Mouse (Mus musculus) MEL-GATA-1-ER (cell line): ENCODE results near the gene Lix1.

Experiments
- DNase-seq: peaks from one replicate; pipeline ENCODE4 v3.0.0-alpha.2; 2012; ENCODE audit warnings: low read depth; ENCODE audit errors: extremely low read depth

Gene Lix1

DNA sequence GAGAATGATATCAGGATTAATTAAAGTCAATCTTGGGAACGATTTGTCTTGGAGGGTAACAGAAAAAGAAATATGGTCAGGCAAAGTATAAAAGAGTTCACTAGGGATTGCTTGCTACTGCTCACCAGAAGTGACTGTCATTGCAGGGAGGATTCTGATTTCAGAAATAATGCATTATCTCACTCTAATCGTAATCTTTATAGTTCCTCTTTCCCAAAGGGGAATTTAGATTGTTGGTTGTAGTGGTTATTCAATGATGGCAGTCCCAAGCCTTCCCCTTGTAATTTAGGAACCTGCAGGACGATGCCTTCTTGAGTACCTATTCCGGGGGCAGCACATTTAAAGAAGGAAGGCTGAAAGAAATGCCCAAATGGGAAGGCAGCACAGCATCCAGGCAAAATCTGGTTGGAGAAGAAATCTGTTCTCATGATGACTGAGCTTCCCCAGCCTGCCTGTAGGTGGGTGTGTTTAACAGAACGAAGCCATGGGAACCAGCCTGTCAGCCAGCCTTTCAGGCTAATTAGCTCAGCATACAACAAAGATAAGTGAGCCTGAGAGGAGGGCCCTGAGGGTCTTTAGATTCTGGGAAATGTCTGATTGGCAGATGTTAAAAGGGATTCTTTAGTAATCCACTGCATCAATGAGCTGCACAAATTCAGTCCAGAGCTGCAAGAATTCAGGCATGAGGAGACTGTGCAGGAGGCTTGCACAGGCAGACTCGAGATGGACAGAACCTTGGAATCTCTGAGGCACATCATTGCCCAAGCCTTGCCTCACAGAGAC lies at the start of gene Lix1:
Gene Lix1 (plus strand): TSS at position 451 of the 783 bp plus-strand sequence.
- no peak for DNase-seq

DNA sequence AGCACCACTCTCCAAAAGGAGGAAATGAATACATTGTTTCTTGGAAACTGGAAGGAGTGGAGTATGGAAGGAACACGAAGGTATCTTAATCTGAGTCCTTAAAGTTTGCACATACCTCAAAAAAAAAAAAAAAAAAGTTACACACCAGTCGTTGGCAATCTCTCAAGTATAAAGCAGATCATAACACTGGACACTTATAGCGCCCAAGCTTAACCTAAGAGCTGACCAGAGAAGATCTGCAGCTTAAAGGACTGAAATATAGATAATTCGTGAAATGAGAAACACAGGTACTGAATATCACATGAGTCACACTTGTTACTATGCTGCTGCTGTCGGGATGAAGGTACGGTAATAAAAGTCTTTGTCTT lies 28.9 kb upstream of the Lix1 start:
- no peak for DNase-seq

DNA sequence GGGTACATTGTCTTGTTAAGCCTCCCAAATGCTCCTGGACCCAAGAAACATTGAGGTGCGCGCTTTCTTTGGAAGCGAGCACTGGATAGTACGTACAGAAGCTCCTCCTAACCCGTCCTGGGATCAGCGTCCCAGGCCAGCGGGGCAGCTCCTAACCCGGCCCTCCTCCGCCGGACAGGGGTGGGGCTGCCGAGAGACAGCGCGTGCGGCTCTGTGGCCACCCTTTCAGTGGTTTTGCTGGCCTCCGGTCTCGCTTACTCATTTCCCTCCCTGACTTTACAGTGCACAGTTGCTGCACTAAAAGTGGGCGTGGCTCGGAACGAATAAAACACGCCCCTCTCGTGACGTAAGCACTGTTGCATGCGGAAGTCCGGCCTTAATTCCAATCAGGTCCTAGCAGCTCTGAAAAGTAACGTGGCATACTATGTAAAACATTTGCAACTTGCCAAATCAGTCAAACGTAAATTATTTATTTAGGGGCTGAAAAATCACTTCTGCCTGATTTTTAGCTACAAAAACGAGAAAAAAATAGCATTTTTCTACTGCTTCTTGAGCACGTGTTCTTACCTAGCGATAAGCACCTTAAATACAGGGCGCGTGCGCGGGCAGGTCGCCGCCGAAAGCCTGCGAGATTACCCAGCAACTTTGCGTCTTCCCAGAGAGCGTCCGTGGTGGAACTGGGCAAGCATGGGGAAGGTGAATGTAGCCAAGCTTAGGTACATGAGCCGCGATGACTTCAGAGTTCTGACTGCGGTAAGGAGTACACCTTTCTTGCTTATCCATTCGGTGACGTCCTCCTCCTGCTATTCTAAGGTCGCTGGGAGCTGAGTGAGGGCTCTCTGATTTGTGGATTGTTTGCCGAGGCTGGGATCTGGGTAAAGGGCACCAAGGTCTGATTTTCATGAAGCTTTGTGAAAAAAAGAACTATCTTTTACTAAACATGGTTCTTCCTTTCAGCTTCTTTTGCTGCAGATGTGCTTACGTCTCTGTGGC lies 28.3 kb upstream of the Lix1 start, which contains the start of gene Riok2:
Gene Riok2 (plus strand): TSS at position 392 of the 993 bp plus-strand sequence.
- DNase-seq: peak; percentile 96

DNA sequence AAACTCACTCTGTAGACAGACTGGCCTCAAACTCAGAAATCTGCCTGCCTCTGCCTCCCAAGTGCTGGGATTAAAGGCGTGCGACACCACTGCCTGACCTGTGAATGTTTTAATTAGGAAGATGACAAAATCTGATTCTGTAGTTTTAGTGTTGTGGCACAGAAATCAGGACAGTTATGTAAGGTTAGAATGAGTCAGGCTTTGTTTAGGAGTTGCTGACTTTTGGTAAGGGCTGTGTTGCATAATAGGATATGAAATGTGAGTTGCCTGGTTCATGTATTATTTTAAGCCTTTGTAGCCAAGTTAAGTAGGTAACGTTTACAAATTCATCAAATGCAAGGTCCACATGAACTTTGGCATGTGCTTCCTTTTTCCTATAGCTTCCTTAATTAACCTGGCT lies 26.9 kb upstream of the Lix1 start:
- DNase-seq: no peak

DNA sequence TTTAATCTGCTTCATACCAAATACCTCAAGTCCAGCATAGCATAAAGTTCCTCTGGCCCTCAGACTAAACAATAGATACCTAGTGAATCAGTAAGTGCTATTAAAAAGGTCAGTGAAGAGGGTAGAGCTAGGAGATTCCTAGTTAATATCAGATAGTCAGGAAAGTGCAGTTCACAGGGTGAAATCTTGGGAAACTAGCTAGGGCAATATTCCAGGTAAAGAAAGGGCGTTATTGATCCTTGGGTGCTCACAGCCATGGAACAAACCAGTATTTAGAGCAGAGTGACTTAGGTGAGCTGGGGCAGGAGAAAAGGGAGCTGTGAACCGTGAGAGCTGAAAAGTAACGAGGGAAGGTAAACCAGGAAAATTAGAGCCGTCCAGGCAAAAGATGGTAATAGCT lies 18.8 kb upstream of the Lix1 start:
- DNase-seq: no peak

DNA sequence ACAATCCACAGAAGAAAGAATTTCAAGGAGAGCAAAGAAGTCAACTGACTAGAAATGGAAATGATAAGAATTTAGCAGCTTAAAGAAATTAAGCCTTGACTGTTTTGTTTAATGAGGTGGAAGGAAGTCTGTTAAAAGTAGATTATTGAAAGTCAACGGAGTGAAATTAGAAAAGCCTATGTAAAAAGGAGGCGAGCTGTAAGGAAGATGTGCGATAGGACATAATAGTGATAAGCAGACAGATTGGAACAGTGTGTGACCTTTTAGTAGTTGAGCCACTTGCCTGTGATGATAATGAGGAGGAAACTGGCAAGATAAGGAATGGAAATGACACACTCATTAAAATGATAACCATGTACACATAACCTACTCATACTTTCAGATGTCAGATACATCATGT lies 18.0 kb upstream of the Lix1 start:
- DNase-seq: no peak

DNA sequence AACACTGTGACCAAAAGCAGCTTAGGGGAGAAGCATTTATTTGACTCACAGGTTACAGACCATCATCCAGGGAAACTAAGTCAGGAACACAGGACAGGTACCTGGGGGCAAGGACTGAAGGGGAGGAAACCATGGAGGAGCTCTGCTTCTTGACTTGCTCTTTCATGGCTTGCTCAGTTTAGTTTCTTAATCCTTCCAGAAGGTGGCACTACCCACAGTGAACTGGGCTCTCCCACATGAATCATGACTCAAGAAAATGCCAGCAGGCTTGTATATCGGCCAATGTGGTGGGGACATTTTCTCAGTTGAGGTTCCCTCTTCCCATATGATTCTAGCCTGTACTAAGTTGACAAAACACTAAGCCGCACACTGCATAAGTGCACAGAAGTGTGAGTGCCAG lies 16.4 kb upstream of the Lix1 start:
- DNase-seq: no peak

DNA sequence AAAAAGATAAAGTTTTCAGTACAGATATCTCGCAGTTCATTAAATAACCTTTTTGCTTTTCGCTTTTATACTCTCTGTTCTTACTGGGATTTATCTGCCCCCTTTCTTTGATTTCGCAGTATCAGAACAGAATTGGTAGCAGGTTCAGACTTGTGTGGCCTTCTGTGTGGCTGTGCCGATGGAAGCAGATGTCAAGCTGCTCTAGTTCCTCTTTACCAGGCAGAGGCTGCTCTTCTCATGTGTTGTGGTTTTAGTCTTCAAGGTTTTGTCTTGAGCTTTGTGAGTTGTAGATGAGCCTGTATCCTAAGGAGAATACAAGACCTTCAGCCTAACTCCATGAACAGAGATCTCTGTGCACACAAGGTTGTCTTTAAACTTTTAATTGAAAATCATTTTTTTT lies 10.6 kb upstream of the Lix1 start:
- DNase-seq: peak; percentile 84

DNA sequence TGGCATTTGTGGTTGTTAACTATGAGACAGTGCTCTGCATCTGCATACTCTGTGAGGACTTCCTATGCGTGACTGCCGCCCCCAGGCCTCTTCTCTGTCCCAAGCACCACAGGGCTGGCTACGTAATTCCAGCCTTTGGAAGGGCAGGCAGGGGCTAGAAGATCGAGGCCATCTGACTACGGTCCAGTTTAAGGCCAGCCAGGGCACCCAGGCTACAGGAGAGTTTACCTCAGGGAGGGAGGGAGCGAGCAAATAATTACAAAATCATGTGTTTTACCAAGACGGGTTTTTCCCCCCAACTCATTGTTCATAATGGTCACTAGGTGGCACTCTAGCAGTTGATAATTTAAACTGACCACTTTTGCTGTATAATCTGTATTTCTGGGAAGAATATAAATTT lies 9.6 kb upstream of the Lix1 start:
- DNase-seq: no peak

DNA sequence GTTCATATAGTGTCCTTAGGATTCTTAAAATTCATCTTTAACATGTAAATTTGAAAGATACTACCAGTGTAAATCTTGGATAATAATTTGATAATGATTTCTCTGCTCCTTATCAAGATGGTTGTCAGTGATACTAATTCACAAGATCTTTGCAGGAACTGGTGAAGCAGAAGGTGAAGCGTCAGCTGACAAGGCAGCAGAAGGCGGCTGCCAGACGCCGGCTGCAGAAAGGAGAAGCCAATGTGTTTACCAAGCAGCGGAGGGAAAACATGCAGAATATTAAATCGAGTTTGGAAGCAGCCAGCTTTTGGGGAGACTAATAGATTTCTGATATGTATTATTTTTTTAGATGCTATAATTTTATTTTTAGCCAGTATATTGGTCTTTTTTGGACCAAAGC lies 9.2 kb upstream of the Lix1 start:
- no peak for DNase-seq

DNA sequence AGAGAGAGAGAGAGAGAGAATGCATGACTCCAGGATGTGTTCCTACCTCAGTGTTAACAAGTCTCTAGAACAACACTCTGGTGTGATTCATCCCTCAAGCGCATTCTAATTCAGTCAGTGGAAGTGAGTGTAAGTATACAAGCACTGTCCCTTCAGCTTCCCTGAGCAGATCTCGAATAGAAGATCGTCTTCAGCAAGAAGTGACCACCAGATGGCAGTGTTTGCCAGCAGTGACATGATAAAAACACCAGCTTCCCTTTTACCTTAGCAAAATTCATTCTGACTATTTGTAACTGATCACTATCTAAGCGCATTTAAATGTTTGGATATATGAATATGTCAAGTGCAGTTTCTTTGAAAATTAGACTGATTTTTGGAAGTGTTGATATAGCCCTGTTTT lies 8.1 kb upstream of the Lix1 start:
- no peak for DNase-seq

DNA sequence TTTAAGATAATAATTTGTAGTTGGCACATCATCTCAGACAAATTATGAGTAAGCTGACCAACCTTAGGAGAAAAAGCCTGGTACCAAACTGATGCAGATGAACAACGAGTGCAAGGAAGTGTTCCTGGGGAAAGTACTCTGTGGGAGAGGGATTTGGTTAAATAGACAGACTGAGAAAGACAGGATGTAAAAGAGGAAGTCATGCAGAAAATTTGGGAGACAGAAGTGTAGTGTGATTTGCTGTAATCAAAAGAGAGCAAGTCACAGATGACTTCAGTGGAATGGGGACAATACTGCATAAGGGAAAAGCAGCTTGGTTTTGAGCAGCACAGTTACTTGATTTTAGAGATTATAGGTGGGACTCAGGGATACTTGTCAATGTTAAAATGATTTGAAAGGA lies 5.6 kb upstream of the Lix1 start:
- DNase-seq: no peak

DNA sequence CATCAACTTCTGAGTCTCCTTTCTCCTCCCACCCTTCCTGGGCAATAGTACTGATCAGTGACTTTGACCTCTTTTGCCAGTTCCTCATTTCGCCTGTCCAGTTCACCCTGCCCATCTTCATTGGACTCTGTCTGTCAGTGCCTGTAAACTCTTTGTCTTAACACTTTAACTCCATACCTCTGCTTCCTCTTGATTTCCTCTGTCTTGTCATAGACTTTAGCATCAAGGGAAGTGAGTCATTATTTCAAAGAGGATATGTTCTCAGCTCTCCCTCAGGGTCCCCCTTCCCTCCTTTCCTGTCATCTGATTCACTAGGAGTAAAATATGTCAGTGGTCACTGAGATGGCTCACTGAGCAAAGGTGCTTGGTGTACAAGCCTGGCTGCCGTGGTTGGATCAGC lies 3.8 kb upstream of the Lix1 start:
- no peak for DNase-seq

DNA sequence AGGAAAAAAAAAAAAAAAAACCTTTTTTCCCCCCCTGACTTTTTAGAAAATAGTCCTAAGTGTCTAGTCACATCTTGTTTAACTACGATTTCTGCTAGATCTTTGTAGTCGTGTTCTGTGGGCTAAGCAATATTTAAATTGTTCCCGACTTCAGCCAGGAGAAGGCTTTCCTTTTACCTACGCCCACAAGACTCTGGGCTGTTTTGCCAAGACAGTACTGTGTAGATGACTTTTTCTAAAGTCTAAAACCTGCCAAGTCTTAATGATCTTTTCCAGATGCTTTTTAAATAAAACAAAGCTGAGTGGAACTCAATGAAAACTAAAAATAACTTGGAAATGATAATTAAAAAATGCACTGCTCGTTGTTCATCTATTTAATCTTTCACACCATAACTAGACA lies 566 bp downstream of the Lix1 start:
- DNase-seq: no peak

DNA sequence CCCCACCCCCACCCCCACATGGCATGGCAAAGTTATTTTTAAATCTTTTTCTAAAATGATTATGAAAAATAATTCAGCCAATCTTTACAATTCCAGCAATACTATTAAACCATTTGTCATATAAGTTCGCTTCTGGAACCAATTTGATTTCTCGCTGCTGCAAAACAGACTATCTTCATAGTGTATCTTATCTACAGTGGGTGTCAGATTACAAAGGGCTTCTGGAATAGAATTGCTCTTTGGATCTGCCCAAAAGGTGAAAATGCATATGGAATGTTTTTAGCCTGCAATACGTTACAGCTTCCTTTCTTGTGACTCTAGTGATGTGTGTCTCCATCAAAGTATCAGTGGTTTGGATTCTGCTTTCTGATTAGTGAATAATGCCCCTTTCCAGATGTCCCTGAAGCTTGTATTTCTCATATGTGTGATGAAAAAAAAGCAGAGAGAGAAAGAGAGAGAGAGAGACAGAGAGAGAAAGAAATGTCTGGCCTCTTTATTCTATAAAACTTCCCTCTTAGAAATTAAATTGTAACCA lies 1.2 kb downstream of the Lix1 start:
- DNase-seq: no peak

DNA sequence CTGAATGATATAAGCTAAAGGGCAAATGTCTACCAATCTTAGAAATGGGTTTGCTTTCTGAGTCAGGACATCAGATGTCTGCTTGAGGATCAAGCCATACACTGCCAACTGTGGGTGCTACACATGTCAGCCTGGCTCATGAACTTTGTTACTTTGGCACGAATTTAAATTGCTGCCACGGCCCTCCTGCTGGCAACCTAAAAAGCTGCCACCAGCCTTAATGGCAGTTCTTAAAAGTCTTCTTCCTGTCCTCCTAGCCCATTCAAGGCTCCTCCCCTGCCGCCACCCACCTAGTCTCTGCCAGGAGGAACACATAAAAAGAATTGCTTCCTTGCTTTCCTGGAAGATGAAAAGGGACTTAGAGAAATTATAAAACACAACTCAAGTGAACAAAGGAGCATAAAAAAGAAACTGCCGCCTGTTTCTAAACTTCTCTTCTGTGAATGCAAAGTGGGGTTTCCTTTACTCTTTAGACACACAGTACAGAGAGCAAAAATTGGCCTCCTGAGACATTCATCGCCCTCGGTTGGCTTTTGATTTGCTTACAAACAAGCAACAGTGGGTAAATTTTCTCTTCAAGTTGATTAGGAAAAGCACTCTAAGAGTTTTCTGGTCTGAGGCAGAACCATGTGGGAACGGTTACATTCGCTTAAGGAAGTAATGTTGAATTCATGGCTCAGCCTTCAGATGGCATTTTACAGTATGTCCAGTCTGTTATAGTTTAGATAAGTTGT lies 2.5 kb downstream of the Lix1 start:
- DNase-seq: no peak

DNA sequence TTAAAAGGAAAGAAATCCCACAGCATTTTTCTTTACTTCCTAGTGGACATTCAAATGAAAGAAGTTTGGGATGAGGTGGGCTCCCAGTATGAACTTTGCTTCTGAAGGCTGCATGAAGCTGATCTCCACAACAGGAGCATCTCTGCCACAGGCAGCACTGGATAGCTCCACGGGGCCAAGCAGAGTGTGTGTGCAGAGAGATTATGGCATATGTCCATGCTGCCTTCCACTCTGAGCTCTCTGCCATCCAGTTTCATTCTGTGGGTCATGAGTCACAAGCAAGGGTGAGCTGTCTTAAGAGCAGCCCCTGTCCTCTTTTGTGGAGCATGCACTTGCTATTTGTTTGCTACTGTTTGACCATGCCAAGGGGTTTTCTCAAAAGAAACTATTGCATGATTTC lies 3.1 kb downstream of the Lix1 start:
- no peak for DNase-seq

DNA sequence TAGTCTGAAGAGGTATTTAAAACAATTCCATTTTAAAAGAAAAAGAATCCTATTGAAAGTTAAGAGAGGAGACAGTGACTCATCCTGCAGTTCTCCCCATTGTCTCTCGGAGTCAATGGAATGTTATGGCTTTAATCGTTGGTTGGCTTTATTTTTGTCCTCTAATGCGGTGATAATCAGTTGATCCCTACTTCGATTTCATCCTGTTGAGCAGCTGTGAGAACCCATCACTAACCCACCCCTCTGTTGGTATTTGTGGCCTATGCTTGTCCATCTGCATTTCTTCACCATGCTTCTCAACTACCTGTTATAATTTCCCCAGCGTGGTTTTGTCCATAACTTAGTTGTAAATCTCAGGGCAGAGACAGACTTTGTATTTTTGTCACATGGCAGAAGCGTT lies 5.7 kb downstream of the Lix1 start:
- DNase-seq: no peak

DNA sequence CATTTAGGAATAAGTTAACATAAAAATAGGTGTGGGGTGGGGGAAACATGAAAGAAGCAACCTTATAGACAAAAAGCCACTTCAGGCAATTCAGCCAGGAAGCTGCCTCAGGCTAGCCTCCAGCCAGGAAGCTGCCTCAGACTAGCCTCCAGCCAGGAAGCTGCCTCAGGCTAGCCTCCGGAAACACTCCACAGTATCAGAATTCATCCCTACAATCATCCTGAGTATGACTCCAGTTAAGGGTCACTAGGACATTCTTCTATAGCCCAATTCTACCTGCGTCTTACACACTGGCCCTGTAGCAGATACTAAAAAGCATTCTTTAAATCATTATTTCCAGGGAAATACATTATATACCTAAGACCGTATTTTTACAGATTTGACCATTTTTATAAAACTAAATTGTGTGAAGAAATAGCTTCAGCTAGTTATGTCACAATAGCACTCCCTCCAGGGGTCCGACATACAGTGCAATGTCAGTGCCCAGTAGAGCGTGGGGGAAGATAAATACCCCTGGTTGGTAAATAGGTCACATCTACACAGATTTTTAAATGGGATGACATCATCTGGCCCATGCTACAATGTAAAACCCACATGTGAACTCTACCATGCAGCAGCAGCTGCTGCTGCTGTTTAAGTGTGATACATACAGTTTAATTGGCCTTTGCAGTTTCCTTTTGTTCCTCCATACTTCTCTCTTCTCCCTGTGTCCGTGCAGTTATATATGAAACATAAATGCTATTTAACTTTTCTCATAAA lies 6.4 kb downstream of the Lix1 start:
- no peak for DNase-seq

DNA sequence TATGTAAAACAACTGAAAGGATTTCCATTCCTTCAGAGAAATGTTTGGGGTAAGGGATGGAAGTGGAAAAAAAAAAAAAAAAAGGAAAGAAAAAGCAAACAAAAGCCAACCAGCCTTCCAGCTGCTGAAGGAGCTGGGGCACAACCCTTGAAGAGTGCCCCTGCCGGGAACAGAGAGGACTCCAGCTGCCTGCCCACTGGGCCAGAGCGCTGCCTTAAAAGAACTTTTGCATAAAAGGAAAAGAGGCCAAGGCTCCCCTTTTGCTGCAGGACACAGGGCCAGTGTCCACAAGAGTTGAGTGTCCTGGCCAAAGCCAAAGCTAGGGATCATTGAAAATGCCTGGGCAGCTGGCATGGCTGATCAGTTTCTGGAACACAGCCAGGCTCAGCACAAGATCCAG lies 7.1 kb downstream of the Lix1 start:
- no peak for DNase-seq

DNA sequence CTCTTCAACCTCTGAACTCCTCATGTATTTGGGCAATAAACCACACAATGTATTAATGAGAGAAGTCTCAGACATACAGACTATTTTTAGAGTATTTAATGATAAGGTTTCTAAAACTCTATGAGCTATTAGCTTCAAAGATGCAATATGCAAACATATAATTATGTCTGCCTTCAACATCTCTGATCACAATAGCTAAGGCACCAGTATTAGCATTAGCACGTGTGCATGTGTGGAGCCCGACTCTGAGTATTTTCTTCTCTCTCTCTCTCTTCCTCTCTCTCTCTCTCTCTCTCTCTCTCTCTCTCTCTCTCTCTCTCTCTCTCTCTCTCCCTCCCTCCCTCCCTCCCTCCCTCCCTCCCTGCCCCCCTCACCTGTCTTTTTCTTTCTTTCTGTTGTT lies 9.0 kb downstream of the Lix1 start:
- DNase-seq: no peak
